Mouse (Mus musculus) retina, postnatal 7 days (tissue): ENCODE measurements around the gene Csn3.

Experiments
- DNase-seq: peaks from one replicate; pipeline ENCODE4 v3.0.0-alpha.2; 2012; ENCODE audit warnings: low read depth, low spot score

Csn3 gene

DNA sequence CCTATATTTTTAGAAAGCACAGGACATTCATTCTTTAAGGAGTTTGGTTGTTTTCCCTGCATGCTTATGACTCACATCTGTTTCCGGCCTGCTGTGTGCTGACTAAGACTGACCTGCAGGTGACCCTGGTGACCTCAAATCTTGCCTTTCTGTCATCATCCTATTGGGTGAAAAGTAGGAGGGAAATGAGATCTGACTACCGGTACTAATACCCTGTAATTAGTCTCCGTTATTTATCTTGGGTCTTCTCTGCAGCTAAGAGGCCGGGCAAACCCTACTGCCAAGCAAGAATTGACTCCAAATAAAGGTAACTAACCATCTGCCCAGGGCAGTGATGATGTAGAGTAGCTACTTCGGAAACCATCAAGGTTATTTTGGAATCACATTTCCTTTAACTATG is at the start of gene Csn3:
TSS of gene Csn3 (plus strand) at position 208 of the 400 bp plus-strand sequence.
- no peak for DNase-seq

DNA sequence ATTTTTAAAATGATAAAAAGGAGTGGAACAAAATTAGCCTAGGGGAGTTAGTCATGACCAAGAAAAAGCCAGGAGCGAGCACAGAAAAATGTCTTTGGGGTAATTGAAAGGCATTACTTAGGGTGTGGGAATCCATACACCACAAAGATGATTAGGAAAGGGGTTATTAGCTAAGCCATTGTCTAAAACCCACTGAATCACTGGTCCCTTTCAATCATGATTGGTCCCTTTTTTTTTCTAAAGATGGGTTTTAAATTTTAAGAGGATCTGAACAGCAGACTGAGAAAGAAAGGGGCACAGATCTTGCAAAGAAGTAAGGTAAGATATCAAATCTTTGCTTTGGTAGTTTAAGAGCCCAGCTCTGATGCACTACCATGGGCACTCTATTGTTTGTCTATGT is 40.6 kb upstream of the Csn3 start, which contains the start of gene Odam:
TSS of gene Odam (plus strand) at position 301 of the 400 bp plus-strand sequence.
- DNase-seq: no peak

DNA sequence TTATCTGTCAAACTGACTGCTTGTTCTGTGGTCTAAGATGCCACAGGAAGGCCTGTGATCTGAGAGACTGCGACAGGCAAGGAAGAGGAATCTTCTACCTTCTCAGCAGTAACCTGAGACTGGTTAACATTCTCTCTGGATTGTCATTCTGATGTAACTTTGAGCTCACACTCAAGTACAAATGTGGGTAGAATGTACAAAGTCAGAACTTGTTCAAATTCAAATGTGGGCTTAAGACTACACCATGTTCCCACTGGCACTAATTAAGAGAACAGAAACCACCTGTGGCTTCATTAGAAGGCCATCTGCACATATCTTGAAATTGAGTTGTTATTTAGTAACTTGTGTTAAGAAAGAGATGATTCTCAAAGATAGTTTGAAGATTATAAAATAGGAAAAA is 6.2 kb downstream of the Csn3 start:
- DNase-seq: no peak

DNA sequence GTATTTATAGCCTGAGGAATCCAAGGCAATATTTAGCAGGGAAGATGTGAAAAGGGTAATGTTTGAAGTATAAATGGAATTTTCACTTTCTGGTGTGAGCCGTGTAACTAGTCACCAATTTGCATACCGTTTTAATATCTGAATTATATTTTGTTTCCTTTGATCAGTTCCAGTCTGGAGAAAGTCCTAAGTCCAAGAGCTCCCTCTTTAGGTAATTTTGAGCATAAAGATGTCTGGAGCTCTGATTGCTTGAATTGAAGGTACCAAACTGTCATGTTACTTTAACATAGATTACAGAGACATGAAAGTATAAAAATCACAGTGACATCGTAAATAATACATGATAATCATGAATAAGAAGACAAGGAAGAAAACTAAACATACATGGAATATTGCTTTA is 15.4 kb downstream of the Csn3 start:
- no peak for DNase-seq

DNA sequence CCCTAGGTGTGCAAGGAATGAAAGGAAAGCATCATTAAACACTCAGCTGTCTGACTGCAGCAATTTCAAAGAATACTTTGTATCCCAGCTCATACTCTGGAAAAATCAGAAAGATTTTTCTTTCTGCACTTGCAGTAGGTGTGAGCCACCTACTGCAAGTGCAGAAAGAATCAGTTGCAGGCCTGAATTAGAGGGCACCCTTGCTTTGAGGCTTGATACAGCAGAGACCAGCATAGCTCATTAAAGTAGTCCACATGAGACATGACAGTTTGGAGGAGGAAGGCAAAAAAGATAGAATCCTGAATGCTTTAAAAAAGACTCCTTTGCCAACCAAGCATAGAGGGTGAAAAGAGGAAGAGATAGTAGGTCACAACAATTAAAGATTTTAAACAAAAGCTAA is 17.1 kb downstream of the Csn3 start:
- no peak for DNase-seq

DNA sequence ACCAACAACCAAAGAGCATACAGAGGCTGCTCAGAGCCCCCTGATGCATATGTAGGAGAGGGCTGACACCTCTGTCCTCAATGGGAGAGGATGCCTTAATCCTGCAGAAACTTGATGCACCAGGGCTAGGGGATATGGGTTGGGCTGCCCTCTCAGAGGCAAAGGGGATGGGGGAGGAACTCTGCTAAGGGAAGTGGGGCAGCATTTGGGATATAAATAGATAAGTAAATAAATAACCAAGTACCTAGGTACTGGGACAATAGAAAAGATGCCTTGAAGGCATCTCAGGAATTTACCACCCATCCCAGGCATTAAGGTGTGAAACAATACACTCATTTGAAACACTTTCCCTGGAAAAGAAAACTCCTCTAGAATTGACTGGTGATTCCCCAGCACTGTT is 26.5 kb downstream of the Csn3 start:
- no peak for DNase-seq

DNA sequence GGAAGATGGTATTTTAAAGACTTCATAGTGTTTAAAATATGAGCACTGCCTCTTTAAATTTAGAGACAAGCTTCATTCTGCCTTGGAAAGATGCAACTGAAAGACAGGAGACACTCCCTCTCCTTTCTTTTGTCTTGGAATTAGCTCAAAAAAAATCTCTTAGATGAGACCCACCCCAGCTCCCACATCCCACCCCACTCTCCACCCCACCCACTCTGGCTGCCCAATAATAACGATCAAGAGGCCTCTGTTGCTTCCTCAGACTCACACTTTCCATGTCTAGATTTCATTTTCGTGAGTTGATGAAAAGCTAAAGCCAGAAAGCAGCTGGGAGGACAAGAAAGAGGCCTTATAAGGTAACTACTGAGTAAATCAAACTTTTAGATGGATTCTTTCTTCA is 43.8 kb downstream of the Csn3 start, which contains the start of the genes 2310003L06Rik and Gm28434:
TSS of gene 2310003L06Rik (plus strand) at position 259 of the 400 bp plus-strand sequence.
TSS of gene Gm28434 (plus strand) at position 317 of the 400 bp plus-strand sequence.
- no peak for DNase-seq

DNA sequence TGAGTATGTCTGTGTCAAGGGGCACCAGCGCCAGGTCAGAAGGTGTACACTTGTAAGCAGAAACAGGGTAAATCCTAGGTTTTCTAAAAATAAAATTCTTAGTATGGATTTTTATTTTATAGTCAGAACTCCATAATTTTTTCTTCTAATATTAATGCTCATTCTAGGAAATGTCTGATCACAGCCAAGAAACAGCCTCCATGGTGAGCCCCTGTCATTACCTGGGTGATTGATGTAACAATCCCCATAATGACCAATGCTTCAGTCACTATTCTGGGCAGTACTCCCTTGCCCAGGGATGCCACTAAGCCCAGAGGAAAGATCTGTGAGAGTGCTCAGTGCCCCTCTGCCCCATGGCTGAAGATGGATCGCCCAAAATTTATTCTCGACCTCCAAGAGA is 53.8 kb downstream of the Csn3 start, which contains the start of gene Cabs1:
TSS of gene Cabs1 (plus strand) at position 301 of the 400 bp plus-strand sequence.
- DNase-seq: no peak
